In the genomic region with DNA sequence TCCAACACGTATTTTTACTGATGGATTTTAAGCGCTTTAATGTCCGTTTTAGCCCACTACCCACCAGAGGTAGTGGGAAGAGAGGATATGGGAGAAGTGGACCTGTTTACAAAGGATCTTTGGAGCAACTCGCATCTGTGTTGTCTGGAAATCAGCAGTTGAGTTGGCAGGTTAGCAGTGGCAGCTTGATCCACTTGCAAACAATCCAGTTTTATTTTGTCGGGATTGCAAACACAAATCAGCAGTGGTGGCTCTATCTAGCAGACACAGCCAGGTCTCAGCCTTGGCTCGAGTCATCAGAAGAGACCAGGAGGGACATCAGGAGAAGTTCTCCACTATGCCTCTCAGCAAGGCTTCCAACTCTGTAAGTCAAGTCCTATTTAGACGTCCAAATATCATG, we compare ENCODE assay signal across 18 mouse cellular contexts. TPM values are rescaled to one million over a fixed set of nuclear protein-coding genes. Genes with fewer than 3 reads are reported as not detected.
DNase-seq lines count a peak whose midpoint lies in the region.
"Had no signal": no experiment of that assay in that cellular context is flagged by ENCODE, and none has a peak within 500 bp of the region (broad histone marks: within the 10 kb centered on the region; RNA-seq: fewer than 3 reads in every experiment).

No protein-coding gene starts in this region.

- intact Hi-C loops in heart, postnatal 36 days (cut with DNase I): no loop called here

- peak; percentile 55 for DNase-seq in heart, adult 11 months
- no peak for DNase-seq in heart, postnatal 36 days
- DNase-seq in layer of hippocampus, postnatal 10 days (ENCODE audit: low spot score in 2 of 2): peak; percentile 7 to 20
- DNase-seq in layer of hippocampus, adult 8-10 months (ENCODE audit: low spot score in 2 of 2): no peak
- peak; percentile 24 to 60 for DNase-seq in layer of hippocampus, postnatal 14 days (ENCODE audit: low spot score in 2 of 2)
- DNase-seq in layer of hippocampus, adult 9-11 months: no peak
- DNase-seq: adrenal gland, adult 2 months; adrenal gland, adult 8-10 months; adrenal gland, postnatal 10 days; adrenal gland, postnatal 14 days; adrenal gland, postnatal 25 days; adrenal gland, postnatal 36 days; B cell, adult 2 months; cerebellum, adult 11 months; cerebellum, adult 11-12 months; cerebellum, adult 18-20 months had no signal

RNA-seq across cellular contexts. Expression of gene Epha3, which starts 57.2 kb away (rescaled TPM):
- total RNA-seq in heart, postnatal 36 days (2021): under 1 TPM; 0.33 to 0.89 TPM
- total RNA-seq in layer of hippocampus, postnatal 10 days (2021): 10 to 100 TPM; 24.3 to 25.7 TPM
- total RNA-seq in layer of hippocampus, adult 8-10 months (2022): 10 to 100 TPM; 13.5 to 17.9 (median 15.4) TPM
- 10 to 100 TPM; 22.9 to 24.0 TPM for total RNA-seq in layer of hippocampus, postnatal 14 days (2021)
- total RNA-seq: CH12.LX, MEL had no signal

Comparison
In these comparisons a context has a peak if more than half of its experiments do, and no peak if none do; other contexts are left out.
1. DNase-seq: peak in heart, adult 11 months (single experiment), layer of hippocampus, postnatal 10 days (2 of 2) and layer of hippocampus, postnatal 14 days (2 of 2); none in heart, postnatal 36 days (0 of 2), layer of hippocampus, adult 8-10 months (0 of 2) and layer of hippocampus, adult 9-11 months (single experiment).
2. RNA of gene Epha3, which starts 57.2 kb away (total RNA-seq): 24.3 to 25.7 TPM in layer of hippocampus, postnatal 10 days, 22.9 to 24.0 TPM in layer of hippocampus, postnatal 14 days and 13.5 to 17.9 TPM in layer of hippocampus, adult 8-10 months; 0.33 to 0.89 TPM in heart, postnatal 36 days; every median in the first group is over 4 times any median in the second.